Mouse (Mus musculus) lung, adult 2 months (tissue): ENCODE measurements around the gene Lpar3.
"Not testable (repeated sequence)": the region's sequence is repeated elsewhere in the genome, so short reads cannot be mapped to it uniquely, and the experiment has no call there.

Experiments used
- CTCF ChIP-seq: fragments of 200-500 bp; IDR thresholded peaks from 2 replicates; pipeline ENCODE4 v1.5.1; 2011; ENCODE audit warnings: mild to moderate bottlenecking, low read length, control low read depth; ENCODE audit not compliant: insufficient read depth
- POLR2A ChIP-seq: fragments of 200-500 bp; IDR thresholded peaks from 2 replicates; pipeline ENCODE4 v1.6.1; 2011; ENCODE audit warnings: low read depth, mild to moderate bottlenecking, control low read depth, low read length, borderline replicate concordance; ENCODE audit errors: extremely low read depth

GRCm38 (mm10) chr3:146209759-146210158 lies 11.0 kb upstream of the Lpar3 start:
- TF ChIP-seq CTCF, POLR2A: not testable (repeated sequence)
